Mouse (Mus musculus): ENCODE data around the gene Chrm2. TPM values are rescaled to one million over a fixed set of nuclear protein-coding genes. Genes with fewer than 3 reads are reported as not detected.

Chrm2 gene
- total and polyA plus RNA-seq, 3 experiments, result not detected

GRCm38 (mm10) chr6:36388401-36389259, 746 bp downstream of the Chrm2 start:
- no peak for DNase-seq (ENCODE audit: low read depth, low spot score)
- Histone ChIP-seq H3K9me3 (replicated peaks; ENCODE audit: insufficient read depth, low read length) (no peaks in the 10 kb centered on the region), H3K4me1 (ENCODE audit: control insufficient read depth in 1 of 2, insufficient read depth in 2 of 2, low read length in 2 of 2) (no peaks in the 10 kb centered on the region), H3K36me3 (ENCODE audit: control insufficient read depth in 1 of 2, insufficient read depth in 2 of 2, low read length in 2 of 2) (no peaks in the 10 kb centered on the region), H3K79me2 (ENCODE audit: control insufficient read depth, insufficient read depth, low read length, poor library complexity) (no peaks in the 10 kb centered on the region), H3K4me3 (ENCODE audit: control insufficient read depth in 1 of 2, insufficient read depth in 1 of 2, low read depth in 2 of 2, low read length in 2 of 2) (no peak overlapping the region), H3K9ac (ENCODE audit: control insufficient read depth, low read depth, low read length, poor library complexity, severe bottlenecking) (no peak overlapping the region), H3K27ac (ENCODE audit: control insufficient read depth, low read depth, low read length) (no peak overlapping the region), H3K27me3 (ENCODE audit: control insufficient read depth in 1 of 2, insufficient read depth in 2 of 2, low read length in 2 of 2) (no peaks in the 10 kb centered on the region)
- no peak for TF ChIP-seq ZNF384 (IDR thresholded peaks at IDR 0.05; ENCODE audit: low read depth, low read length)
- no peak for TF ChIP-seq MXI1 (IDR thresholded peaks at IDR 0.05; ENCODE audit: low read depth, low read length)
- TF ChIP-seq MAX (IDR thresholded peaks at IDR 0.05; ENCODE audit: low read length), result no peak
- no peak for TF ChIP-seq USF1 (IDR thresholded peaks at IDR 0.05; ENCODE audit: low read depth, low read length)
- no peak for TF ChIP-seq EP300 (IDR thresholded peaks at IDR 0.05; ENCODE audit: low read depth in 1 of 2, low read length in 2 of 2)
- no peak for TF ChIP-seq CTCF (IDR thresholded peaks at IDR 0.05 in 2 of 3, conservative IDR thresholded peaks at IDR 0.05 in 1 of 3; ENCODE audit: control insufficient read depth in 1 of 3, insufficient read depth in 1 of 3, low read depth in 2 of 3, low read length in 3 of 3, poor library complexity in 1 of 3, severe bottlenecking in 1 of 3)
- no peak for TF ChIP-seq NRF1 (IDR thresholded peaks at IDR 0.05; ENCODE audit: insufficient read depth, low read depth, low read length, poor library complexity, severe bottlenecking)
- no peak for TF ChIP-seq JUND (IDR thresholded peaks at IDR 0.05; ENCODE audit: low read depth, low read length)
- no peak for TF ChIP-seq MYB (IDR thresholded peaks at IDR 0.05; ENCODE audit: low read depth, low read length)
- no peak for TF ChIP-seq MEF2A (IDR thresholded peaks at IDR 0.05; ENCODE audit: extremely low read depth, insufficient replicate concordance, low read depth, low read length, poor library complexity, severe bottlenecking)
- no peak for TF ChIP-seq TAL1 (IDR thresholded peaks at IDR 0.05; ENCODE audit: low read length)
- TF ChIP-seq ZKSCAN1 (IDR thresholded peaks at IDR 0.05; ENCODE audit: low read depth, low read length), result no peak
- TF ChIP-seq GATA1 (IDR thresholded peaks at IDR 0.05; ENCODE audit: low read depth, low read length), result no peak
- no peak for TF ChIP-seq NELFE (IDR thresholded peaks at IDR 0.05; ENCODE audit: low read depth, low read length)
- TF ChIP-seq E2F4 (IDR thresholded peaks at IDR 0.05; ENCODE audit: borderline replicate concordance, low read depth, low read length), result no peak
- no peak for TF ChIP-seq CHD2 (IDR thresholded peaks at IDR 0.05; ENCODE audit: low read length)
- no peak for TF ChIP-seq MYC (IDR thresholded peaks at IDR 0.05; ENCODE audit: low read depth, low read length)
- TF ChIP-seq SIN3A (IDR thresholded peaks at IDR 0.05; ENCODE audit: low read length), result no peak
- no peak for TF ChIP-seq TCF12 (IDR thresholded peaks at IDR 0.05; ENCODE audit: low read depth, low read length)
- TF ChIP-seq ELF1 (IDR thresholded peaks at IDR 0.05; ENCODE audit: low read depth, low read length), result no peak

Data from MEL (cell line).